Mouse (Mus musculus): Measurements from ENCODE around the gene Tango6.

- TF ChIP-seq ZC3H11A (IDR thresholded peaks at IDR 0.05; ENCODE audit: borderline replicate concordance, low read depth, low read length) (no peak), HCFC1 (IDR thresholded peaks at IDR 0.05; ENCODE audit: borderline replicate concordance, insufficient read depth, low read length) (no peak)
These were observed 4.6 kb downstream of the Tango6 start for GRCm38 (mm10) chr8:106687479-106687878.

Measured in ES-E14 (cell line).